Mouse (Mus musculus) G1E (cell line): ENCODE measurements at regions not wholly inside any gene's neighbourhood (a gene's known extent, or its start where the extent isn't known, plus 50 kb on each side); places are given as distances from the start of the nearest gene placed in this dataset.

Source experiments
- ATAC-seq: 2 replicates; pipeline ENCODE4 v1.8.0; 2016; ENCODE audit warnings: mild to moderate bottlenecking; ENCODE audit not compliant: insufficient number of reproducible peaks, poor library complexity, low FRiP score, severe bottlenecking; ENCODE audit errors: extremely low read depth
- DNase-seq: peaks from one replicate; pipeline ENCODE4 v3.0.0; 2012; ENCODE audit warnings: low spot score
- H3K27me3 ChIP-seq: 2 replicates; pipeline ENCODE4 v1.6.1; 2012; ENCODE audit warnings: mild to moderate bottlenecking, low read length, inconsistent platforms; ENCODE audit not compliant: insufficient read depth
- H3K36me3 ChIP-seq: replicated peaks from 2 replicates; pipeline ENCODE3; 2012; ENCODE audit warnings: mild to moderate bottlenecking, inconsistent platforms
- H3K4me1 ChIP-seq: 2 replicates; pipeline ENCODE4 v1.6.1; 2012; ENCODE audit warnings: low read depth, low read length, inconsistent platforms, mixed read lengths; ENCODE audit not compliant: insufficient read depth
- H3K4me3 ChIP-seq: 2 replicates; pipeline ENCODE4 v1.5.1; 2012; ENCODE audit warnings: low read depth, mild to moderate bottlenecking, inconsistent platforms, low read length, moderate library complexity, mixed read lengths
- H3K9me3 ChIP-seq: replicated peaks from 2 replicates; pipeline ENCODE4 v1.6.1; 2012; ENCODE audit warnings: inconsistent platforms
- CTCF ChIP-seq: IDR thresholded peaks from 2 replicates; pipeline ENCODE4 v1.5.1; 2012; ENCODE audit warnings: low read depth, low read length, inconsistent platforms, mixed read lengths
- GATA1 ChIP-seq: IDR thresholded peaks from 2 replicates; pipeline ENCODE4 v1.6.1; 2012; ENCODE audit warnings: borderline replicate concordance, low read length, inconsistent platforms, mixed read lengths
- GATA2 ChIP-seq: IDR thresholded peaks from 2 replicates; pipeline ENCODE4 v1.6.1; 2012; ENCODE audit warnings: low read depth, low read length, inconsistent platforms, borderline replicate concordance
- POLR2AphosphoS5 ChIP-seq: IDR thresholded peaks from 2 replicates; pipeline ENCODE4 v1.6.1; 2012; ENCODE audit warnings: low read depth, low read length, inconsistent platforms; ENCODE audit not compliant: insufficient replicate concordance
- TAL1 ChIP-seq: conservative IDR thresholded peaks from 2 replicates; pipeline ENCODE4 v1.6.1; 2012; ENCODE audit warnings: low read depth, low read length, inconsistent platforms, mixed read lengths

DNA sequence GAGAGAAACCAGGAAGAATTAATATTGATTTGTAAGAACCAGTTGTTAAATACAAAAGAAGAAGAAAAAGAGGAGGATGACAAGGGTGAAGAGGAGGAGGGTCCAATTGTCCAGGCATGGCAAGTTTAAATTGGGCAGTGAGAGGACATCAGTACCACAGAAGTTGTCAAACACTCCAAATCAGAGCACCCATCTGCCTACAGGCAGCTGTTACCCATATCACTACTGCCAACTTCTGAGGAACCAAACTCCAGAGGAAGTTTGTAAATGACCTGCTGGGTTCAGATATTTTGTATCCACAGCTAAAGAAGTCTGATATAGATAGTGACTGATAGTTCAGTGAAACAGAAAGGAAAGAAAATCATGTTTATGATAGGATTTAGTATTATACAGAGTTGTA lies 802.6 kb downstream of the Gsdmc2 start:
- no peaks in the 10 kb centered on the region for H3K36me3 ChIP-seq
- no peaks in the 10 kb centered on the region for H3K9me3 ChIP-seq
- no peak overlapping the region for H3K4me3 ChIP-seq
- H3K4me1 ChIP-seq = no peaks in the 10 kb centered on the region
- DNase-seq = no peak
- ATAC-seq = no peak
- peaks cover 2% of the 10 kb centered on the region; the same call in 1 of the 2 replicates for H3K27me3 ChIP-seq
- TF ChIP-seq CTCF (no peak), POLR2AphosphoS5 (no peak)

DNA sequence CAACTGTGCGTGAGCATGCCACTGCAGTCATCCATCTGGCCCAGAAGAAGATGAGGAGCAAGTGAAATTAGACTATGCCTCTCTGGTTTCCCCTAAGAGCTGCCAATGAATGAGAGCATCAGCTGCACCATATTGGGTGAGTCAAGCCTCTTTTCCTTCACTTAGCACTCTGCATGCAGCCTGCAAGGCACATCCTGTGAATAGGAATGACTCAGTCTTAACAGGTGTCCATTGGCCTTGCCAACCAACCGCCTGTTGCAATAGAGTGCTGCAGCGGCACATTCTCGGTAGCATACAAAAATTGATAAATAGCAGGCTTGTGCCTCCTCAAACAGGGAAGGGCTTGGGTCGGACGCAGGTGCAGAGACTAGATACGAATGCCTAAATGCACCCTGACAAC lies 808.7 kb downstream of the Gsdmc2 start:
- TF ChIP-seq GATA2 = no peak
- TF ChIP-seq POLR2AphosphoS5 = no peak
- no peak for TF ChIP-seq GATA1
- no peak for TF ChIP-seq TAL1
- no peak for TF ChIP-seq CTCF
- Histone ChIP-seq H3K36me3 (no peaks in the 10 kb centered on the region), H3K9me3 (no peaks in the 10 kb centered on the region), H3K27me3 (peaks cover 8% of the 10 kb centered on the region), H3K4me3 (no peak overlapping the region), H3K4me1 (no peaks in the 10 kb centered on the region)
- no peak for ATAC-seq
- no peak for DNase-seq

DNA sequence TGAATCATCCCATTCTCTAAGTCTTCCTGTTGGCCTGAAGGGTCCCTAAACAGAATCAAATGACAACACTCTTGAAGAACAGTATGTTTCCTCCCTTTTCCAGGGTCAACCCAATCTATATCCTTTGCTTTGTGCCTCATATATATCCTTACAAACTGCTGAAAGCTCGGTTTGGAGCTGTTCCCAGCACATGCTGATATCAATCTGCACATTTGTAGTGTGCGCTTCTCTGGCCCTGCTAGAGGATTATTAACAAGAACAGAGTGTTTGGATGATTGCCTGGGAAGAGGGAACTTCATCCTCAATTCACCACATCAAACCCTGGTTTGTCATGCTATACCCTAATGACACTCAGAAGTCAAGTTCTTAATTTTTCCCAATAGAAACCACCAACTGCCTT lies 824.2 kb downstream of the Gsdmc2 start:
- no peak for DNase-seq
- H3K4me3 ChIP-seq = no peak overlapping the region
- TF ChIP-seq TAL1 (no peak), GATA2 (no peak), POLR2AphosphoS5 (no peak), CTCF (no peak), GATA1 (no peak)
- H3K4me1 ChIP-seq = no peaks in the 10 kb centered on the region
- H3K27me3 ChIP-seq = no peaks in the 10 kb centered on the region
- ATAC-seq = no peak
- no peaks in the 10 kb centered on the region for H3K9me3 ChIP-seq
- no peaks in the 10 kb centered on the region for H3K36me3 ChIP-seq

DNA sequence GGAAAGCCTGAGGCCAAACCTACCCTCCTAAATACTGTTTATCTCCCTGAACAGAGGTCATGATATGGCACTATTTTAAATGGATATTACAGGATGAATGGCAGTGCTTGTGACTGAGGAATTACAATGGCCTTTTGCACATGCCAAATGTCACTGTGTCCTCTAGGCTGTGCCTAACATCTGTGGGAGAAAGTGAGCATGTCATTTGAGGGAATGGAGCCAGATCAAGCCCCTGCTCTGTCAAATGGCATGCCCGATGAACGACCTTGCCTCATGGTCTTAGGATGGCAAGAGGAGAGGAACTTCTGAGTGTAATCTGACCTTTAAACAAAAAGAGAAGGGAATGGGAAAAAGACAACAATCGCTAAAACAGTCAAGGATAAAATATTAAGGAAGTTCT lies 827.0 kb downstream of the Gsdmc2 start:
- Histone ChIP-seq H3K4me3 (no peak overlapping the region), H3K4me1 (no peaks in the 10 kb centered on the region), H3K36me3 (no peaks in the 10 kb centered on the region), H3K27me3 (no peaks in the 10 kb centered on the region), H3K9me3 (no peaks in the 10 kb centered on the region)
- ATAC-seq (no peak), DNase-seq (no peak)
- TF ChIP-seq GATA2 = no peak
- TF ChIP-seq TAL1 = no peak
- no peak for TF ChIP-seq CTCF
- no peak for TF ChIP-seq POLR2AphosphoS5
- no peak for TF ChIP-seq GATA1

DNA sequence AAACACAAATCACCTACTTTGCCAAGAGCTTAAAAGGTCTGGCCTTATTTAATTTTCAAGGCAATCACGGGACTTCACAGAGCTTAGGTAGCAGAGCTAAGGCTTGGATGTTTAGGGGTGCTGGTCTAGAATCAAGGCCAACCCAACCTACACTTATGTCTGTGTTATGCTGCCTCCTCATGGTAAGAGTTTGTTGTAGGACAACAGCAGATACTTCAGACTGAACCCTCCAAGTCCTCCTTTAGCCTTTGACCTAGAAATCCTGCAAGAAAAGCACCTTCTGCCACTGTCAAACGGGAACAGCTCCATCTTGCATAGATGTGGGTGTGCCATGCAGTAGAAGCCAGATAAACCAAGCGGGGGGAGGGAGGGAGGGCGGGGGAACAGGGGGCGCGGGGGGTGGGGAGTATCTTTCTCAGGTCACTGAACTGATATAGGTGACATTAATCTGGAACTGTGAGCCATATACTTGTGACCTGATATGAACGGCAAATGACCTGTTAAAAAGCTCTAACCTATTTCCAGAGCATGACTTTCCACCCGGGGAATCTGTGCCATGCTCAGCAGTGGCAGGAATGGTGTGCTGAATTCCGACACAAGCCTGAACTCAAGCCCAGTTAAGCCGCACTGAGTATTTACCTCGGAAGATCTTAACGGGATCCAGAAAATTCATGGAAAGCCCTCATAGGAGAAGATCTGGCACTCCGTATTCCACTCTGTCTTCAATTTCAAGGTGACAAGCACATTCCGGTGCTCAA lies 838.3 kb downstream of the Gsdmc2 start:
- no peaks in the 10 kb centered on the region for H3K36me3 ChIP-seq
- no peaks in the 10 kb centered on the region for H3K4me1 ChIP-seq
- TF ChIP-seq CTCF (no peak), GATA2 (no peak), GATA1 (no peak)
- ATAC-seq (no peak), DNase-seq (no peak)
- H3K9me3 ChIP-seq = no peaks in the 10 kb centered on the region
- no peak overlapping the region for H3K4me3 ChIP-seq
- H3K27me3 ChIP-seq = no peaks in the 10 kb centered on the region

DNA sequence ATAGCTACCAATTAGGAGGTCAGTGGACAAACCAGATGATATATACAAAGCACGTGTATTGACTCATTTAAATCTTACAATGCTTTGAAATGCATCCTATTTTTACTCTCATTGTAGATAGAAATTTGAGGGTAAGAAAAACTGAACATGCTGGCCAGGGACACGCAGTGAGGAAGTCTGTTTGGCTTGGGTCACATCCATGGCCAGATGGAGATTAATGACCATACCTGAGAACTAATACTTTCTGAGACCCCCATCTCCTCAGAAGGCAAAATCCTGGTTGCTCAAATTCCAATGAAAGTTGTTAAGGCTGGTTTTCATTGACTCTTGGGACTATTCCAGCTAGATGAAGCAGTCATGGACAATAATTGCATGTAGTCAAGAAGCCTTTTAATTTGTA lies 850.3 kb downstream of the Gsdmc2 start:
- Histone ChIP-seq H3K36me3 (no peaks in the 10 kb centered on the region), H3K4me1 (no peaks in the 10 kb centered on the region), H3K4me3 (no peak overlapping the region), H3K27me3 (peaks cover 5% of the 10 kb centered on the region; the same call in 1 of the 2 replicates), H3K9me3 (no peaks in the 10 kb centered on the region)
- DNase-seq (no peak), ATAC-seq (no peak)
- TF ChIP-seq GATA2 (no peak), CTCF (no peak)

DNA sequence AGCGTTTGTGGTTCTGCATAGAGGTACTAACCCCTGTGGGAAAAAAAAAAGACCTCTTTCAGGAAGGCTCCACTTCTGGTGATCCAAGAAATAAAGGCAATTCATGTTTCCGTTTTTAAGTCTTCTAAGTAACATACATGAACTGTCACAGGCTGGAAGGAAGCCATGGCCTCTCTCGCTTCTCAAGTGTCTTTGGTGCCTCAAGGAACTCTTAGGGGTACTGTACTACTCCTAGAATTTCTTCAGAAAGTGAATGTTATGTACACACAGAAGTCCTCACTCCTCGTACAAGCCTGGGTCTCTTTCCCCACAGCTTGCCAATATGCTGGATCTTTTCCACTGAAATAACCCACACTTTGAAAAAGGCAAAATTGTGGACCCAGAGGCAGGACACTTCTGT lies 858.1 kb downstream of the Gsdmc2 start:
- Histone ChIP-seq H3K9me3 (no peaks in the 10 kb centered on the region), H3K4me1 (no peaks in the 10 kb centered on the region), H3K36me3 (no peaks in the 10 kb centered on the region), H3K27me3 (no peaks in the 10 kb centered on the region), H3K4me3 (no peak overlapping the region)
- DNase-seq = no peak
- TF ChIP-seq TAL1 (no peak), GATA2 (no peak), GATA1 (no peak), CTCF (no peak), POLR2AphosphoS5 (no peak)
- no peak for ATAC-seq
